Mouse (Mus musculus) MEL (cell line): ENCODE measurements around the gene Tnrc6c. TPM values are rescaled to one million over a fixed set of nuclear protein-coding genes. Genes with fewer than 3 reads are reported as not detected.

ENCODE experiments used
- DNase-seq: peaks from one replicate; pipeline ENCODE4 v3.0.0; 2011; ENCODE audit warnings: low read depth, low spot score
- H3K27ac ChIP-seq: 2 replicates; pipeline ENCODE4 v1.5.1; 2012; ENCODE audit warnings: low read depth, mild to moderate bottlenecking, control low read depth, low read length, moderate library complexity; ENCODE audit not compliant: control insufficient read depth
- H3K27me3 ChIP-seq, 2 experiments: fragments of 150-350 bp in 1 of 2; sonication (generic) in 1 of 2; 2 replicates each; pipeline ENCODE4 v1.6.1; 2012; ENCODE audit warnings: low read length in 2 of 2, mild to moderate bottlenecking in 2 of 2, improper control_type of control experiment in 1 of 2, moderate library complexity in 1 of 2; ENCODE audit not compliant: insufficient read depth in 2 of 2, control insufficient read depth in 1 of 2
- H3K36me3 ChIP-seq, 2 experiments: 2 replicates each; pipeline ENCODE4 v1.6.1; 2012 to 2014; ENCODE audit warnings: low read length in 2 of 2, improper control_type of control experiment in 1 of 2, inconsistent platforms in 1 of 2, mild to moderate bottlenecking in 1 of 2; ENCODE audit not compliant: insufficient read depth in 2 of 2, control insufficient read depth in 1 of 2
- H3K4me1 ChIP-seq, 2 experiments: fragments of 150-350 bp in 1 of 2; sonication (generic) in 1 of 2; 2 replicates each; pipeline ENCODE4 v1.6.1; 2012; ENCODE audit warnings: low read length in 2 of 2, improper control_type of control experiment in 1 of 2, mild to moderate bottlenecking in 1 of 2; ENCODE audit not compliant: insufficient read depth in 2 of 2, control insufficient read depth in 1 of 2
- H3K4me3 ChIP-seq, 2 experiments: fragments of 150-350 bp in 1 of 2; sonication (generic) in 1 of 2; 2 replicates each; pipeline ENCODE4 v1.5.1; 2012; ENCODE audit warnings: low read depth in 2 of 2, low read length in 2 of 2, mild to moderate bottlenecking in 2 of 2, moderate library complexity in 2 of 2, control low read depth in 1 of 2, improper control_type of control experiment in 1 of 2; ENCODE audit not compliant: control insufficient read depth in 1 of 2, insufficient read depth in 1 of 2
- H3K79me2 ChIP-seq: 2 replicates; pipeline ENCODE4 v1.6.1; 2012; ENCODE audit warnings: mild to moderate bottlenecking, low read length, moderate library complexity; ENCODE audit not compliant: control insufficient read depth, poor library complexity, insufficient read depth
- H3K9ac ChIP-seq: 2 replicates; pipeline ENCODE4 v1.6.1; 2012; ENCODE audit warnings: low read depth, mild to moderate bottlenecking, control low read depth, low read length, moderate library complexity; ENCODE audit not compliant: control insufficient read depth, poor library complexity, severe bottlenecking
- H3K9me3 ChIP-seq: fragments of 150-350 bp; sonication (generic); replicated peaks from 2 replicates; pipeline ENCODE4 v1.6.1; 2012; ENCODE audit warnings: mild to moderate bottlenecking, low read length, improper control_type of control experiment, moderate library complexity; ENCODE audit not compliant: insufficient read depth
- ETS1 ChIP-seq: IDR thresholded peaks from 2 replicates; pipeline ENCODE4 v1.6.1; 2012; ENCODE audit warnings: low read depth, mild to moderate bottlenecking, inconsistent platforms, low read length, improper control_type of control experiment, moderate library complexity
- GABPA ChIP-seq: IDR thresholded peaks from 2 replicates; pipeline ENCODE4 v1.6.1; 2012; ENCODE audit warnings: low read depth, mild to moderate bottlenecking, inconsistent platforms, low read length, improper control_type of control experiment, moderate library complexity
- HCFC1 ChIP-seq: IDR thresholded peaks from 2 replicates; pipeline ENCODE4 v1.6.1; 2012; ENCODE audit warnings: low read depth, mild to moderate bottlenecking, inconsistent platforms, low read length, improper control_type of control experiment, moderate library complexity
- KAT2A ChIP-seq: conservative IDR thresholded peaks from 2 replicates; pipeline ENCODE4 v1.6.1; 2012; ENCODE audit warnings: low read depth, low read length, improper control_type of control experiment, inconsistent platforms
- MAFK ChIP-seq: IDR thresholded peaks from 2 replicates; pipeline ENCODE4 v1.6.1; 2011; ENCODE audit warnings: low read depth, mild to moderate bottlenecking, low read length, improper control_type of control experiment, borderline replicate concordance
- MXI1 ChIP-seq: IDR thresholded peaks from 2 replicates; pipeline ENCODE4 v1.6.1; 2011; ENCODE audit warnings: mild to moderate bottlenecking, low read depth, low read length, improper control_type of control experiment
- MYB ChIP-seq: IDR thresholded peaks from 2 replicates; pipeline ENCODE4 v1.6.1; 2011; ENCODE audit warnings: mild to moderate bottlenecking, low read depth, low read length, improper control_type of control experiment
- POLR2AphosphoS5 ChIP-seq: IDR thresholded peaks from 2 replicates; pipeline ENCODE4 v1.6.1; 2012; ENCODE audit warnings: low read depth, borderline replicate concordance, mild to moderate bottlenecking, inconsistent platforms, low read length, moderate library complexity, mixed read lengths
- SMC3 ChIP-seq: IDR thresholded peaks from 2 replicates; pipeline ENCODE4 v1.6.1; 2011; ENCODE audit warnings: low read depth, low read length, improper control_type of control experiment
- USF1 ChIP-seq: IDR thresholded peaks from 2 replicates; pipeline ENCODE4 v1.6.1; 2014; ENCODE audit warnings: low read depth, mild to moderate bottlenecking, inconsistent platforms, low read length, improper control_type of control experiment, moderate library complexity
- polyA plus RNA-seq, 2 experiments: library from polyadenylated mRNA; stranded (reverse) in 1 of 2; unstranded in 1 of 2; fragments of >175 nt in 1 of 2; fragments of >200 nt in 1 of 2; gene quantifications; 2 replicates each; pipeline versions ENCODE4 v1.2.1 to v1.2.4; 2012; ENCODE audit warnings: low replicate concordance in 2 of 2, low read depth in 1 of 2; ENCODE audit not compliant: insufficient read length in 2 of 2, insufficient read depth in 1 of 2, missing spikeins in 1 of 2
- total RNA-seq: library from RNA; depleted of rRNA; stranded (reverse); fragments of 300-350 nt; gene quantifications from 2 replicates; pipeline ENCODE4 v1.2.3, GENCODE M21; 2012

Tnrc6c gene
- total and polyA plus RNA-seq, 3 experiments, result 16.0 to 19.1 TPM; not detected in 1

GRCm38 (mm10) chr11:117608141-117608789 lies 45.8 kb upstream of the Tnrc6c start:
- peaks cover 0 to 2% of the 10 kb centered on the region in 2 experiments; a peak in 1 of 4 replicates for H3K36me3 ChIP-seq
- H3K27ac ChIP-seq, result no peak overlapping the region
- no peaks in the 10 kb centered on the region for H3K79me2 ChIP-seq
- H3K27me3 ChIP-seq, result no peaks in the 10 kb centered on the region; a peak in 1 of 4 replicates
- no peak overlapping the region for H3K4me3 ChIP-seq
- peaks cover 0 to 11% of the 10 kb centered on the region in 2 experiments; a peak in 2 of 4 replicates for H3K4me1 ChIP-seq
- H3K9me3 ChIP-seq, result no peaks in the 10 kb centered on the region
- TF ChIP-seq MYB (no peak), MXI1 (no peak), ETS1 (no peak), MAFK (no peak)
- peak; percentile 17 for DNase-seq
- H3K9ac ChIP-seq, result no peak overlapping the region

- no peak overlapping the region for H3K9ac ChIP-seq
- no peaks in the 10 kb centered on the region; a peak in 1 of 4 replicates for H3K27me3 ChIP-seq
- H3K9me3 ChIP-seq, result no peaks in the 10 kb centered on the region
- H3K27ac ChIP-seq, result no peak overlapping the region
- H3K79me2 ChIP-seq, result no peaks in the 10 kb centered on the region
- no peak for TF ChIP-seq POLR2AphosphoS5
- TF ChIP-seq KAT2A, result no peak
- no peak for TF ChIP-seq SMC3
- TF ChIP-seq MYB, result no peak
- TF ChIP-seq HCFC1, result no peak
- no peak for DNase-seq
- peaks cover 0 to 11% of the 10 kb centered on the region in 2 experiments; a peak in 2 of 4 replicates for H3K4me1 ChIP-seq
- no peak overlapping the region for H3K4me3 ChIP-seq
- H3K36me3 ChIP-seq, result peaks cover 0 to 2% of the 10 kb centered on the region in 2 experiments; a peak in 1 of 4 replicates
Observed at GRCm38 (mm10) chr11:117608976-117609375, 45.1 kb upstream of the Tnrc6c start.

GRCm38 (mm10) chr11:117610589-117610988 lies 43.5 kb upstream of the Tnrc6c start:
- Histone ChIP-seq H3K36me3 (peaks cover 0 to 2% of the 10 kb centered on the region in 2 experiments; a peak in 1 of 4 replicates), H3K9me3 (no peaks in the 10 kb centered on the region), H3K79me2 (no peaks in the 10 kb centered on the region), H3K4me3 (peak overlapping the region in 1 of 2 experiments; percentile 53; a peak in 2 of 4 replicates), H3K27me3 (peaks cover 0 to 4% of the 10 kb centered on the region in 2 experiments; a peak in 3 of 4 replicates), H3K4me1 (peaks cover 0 to 11% of the 10 kb centered on the region in 2 experiments; a peak in 2 of 4 replicates), H3K9ac (no peak overlapping the region), H3K27ac (no peak overlapping the region)
- DNase-seq, result no peak
- TF ChIP-seq GABPA, result no peak
- peak; percentile 64 for TF ChIP-seq USF1
